Mouse (Mus musculus) small intestine, adult 2 months (tissue): ENCODE results near the gene Vmn2r15. TPM values are rescaled to one million over a fixed set of nuclear protein-coding genes. Genes with fewer than 3 reads are reported as not detected.

Experiments used
- H3K27ac ChIP-seq: fragments of 200-500 bp; 2 replicates; pipeline ENCODE4 v1.5.1; 2012; ENCODE audit warnings: low read depth, low read length, control low read depth, inconsistent platforms; ENCODE audit not compliant: insufficient read depth
- H3K27me3 ChIP-seq: fragments of 200-500 bp; 2 replicates; pipeline ENCODE4 v1.6.1; 2012; ENCODE audit warnings: mild to moderate bottlenecking, moderate library complexity, low read length, inconsistent platforms; ENCODE audit not compliant: control insufficient read depth, insufficient read depth
- H3K36me3 ChIP-seq: fragments of 200-500 bp; 2 replicates; pipeline ENCODE4 v1.6.1; 2012; ENCODE audit warnings: mild to moderate bottlenecking, low read length, control low read depth, inconsistent platforms; ENCODE audit not compliant: control insufficient read depth, insufficient read depth
- H3K4me1 ChIP-seq: fragments of 200-500 bp; 2 replicates; pipeline ENCODE4 v1.6.1; 2012; ENCODE audit warnings: low read length, inconsistent platforms, mixed read lengths; ENCODE audit not compliant: control insufficient read depth, insufficient read depth, insufficient read length
- H3K4me3 ChIP-seq: fragments of 200-500 bp; 2 replicates; pipeline ENCODE4 v1.5.1; 2012; ENCODE audit warnings: low read depth, mild to moderate bottlenecking, control low read depth, inconsistent platforms, low read length, moderate library complexity
- CTCF ChIP-seq: fragments of 200-500 bp; IDR thresholded peaks from 2 replicates; pipeline ENCODE4 v1.5.1; 2012; ENCODE audit warnings: low read depth, mild to moderate bottlenecking, control low read depth, inconsistent platforms, low read length, moderate library complexity, mixed read lengths; ENCODE audit not compliant: insufficient replicate concordance, insufficient read length; ENCODE audit errors: extremely low read depth
- POLR2A ChIP-seq: fragments of 200-500 bp; IDR thresholded peaks from 2 replicates; pipeline ENCODE4 v1.6.1; 2012; ENCODE audit warnings: low read depth, mild to moderate bottlenecking, control low read depth, inconsistent platforms, low read length, moderate library complexity
- WGBS: fragments of 180-500 bp; shearing (Covaris S2); methylation state at CpG from one replicate; pipeline ENCODE4 v1.1.7; 2018; 5-methylcytosine and 5-hydroxymethylcytosine counted together
- polyA plus RNA-seq: library from polyadenylated mRNA; depleted of rRNA; stranded (reverse); fragments of >200 nt; gene quantifications from 2 replicates; pipeline ENCODE4 v1.2.3, GENCODE M21; 2012; rRNA removed

The Vmn2r15 gene
- not detected in 2 replicates for polyA plus RNA-seq

GRCm38 (mm10) chr5:109297544-109297943 is at the start of gene Vmn2r15:
TSS of gene Vmn2r15 (minus strand) at chr5:109297644.
- Histone ChIP-seq H3K36me3 (no peaks in the 10 kb centered on the region), H3K4me3 (no peak within 1 kb of the TSS), H3K27me3 (no peaks in the 10 kb centered on the region), H3K27ac (no peak within 1 kb of the TSS), H3K4me1 (no peaks in the 10 kb centered on the region)
- TF ChIP-seq CTCF = no peak
- TF ChIP-seq POLR2A = no peak
- 51% methylated on average over 3 of the region's 3 CpGs for WGBS

GRCm38 (mm10) chr5:109329862-109330261 is 32.4 kb upstream of the Vmn2r15 start, which contains the start of gene Vmn2r16:
TSS of gene Vmn2r16 (plus strand) at chr5:109330162.
- H3K27ac ChIP-seq = no peak within 1 kb of the TSS
- no peaks in the 10 kb centered on the region for H3K4me1 ChIP-seq
- TF ChIP-seq POLR2A (no peak), CTCF (no peak)
- H3K36me3 ChIP-seq = no peaks in the 10 kb centered on the region
- no peaks in the 10 kb centered on the region for H3K27me3 ChIP-seq
- H3K4me3 ChIP-seq = no peak within 1 kb of the TSS
- 59% methylated on average over 2 of the region's 2 CpGs for WGBS

GRCm38 (mm10) chr5:109294655-109295054 is 2.8 kb downstream of the Vmn2r15 start:
- Histone ChIP-seq H3K4me1 (no peaks in the 10 kb centered on the region), H3K27me3 (no peaks in the 10 kb centered on the region), H3K36me3 (no peaks in the 10 kb centered on the region), H3K27ac (no peak overlapping the region), H3K4me3 (no peak overlapping the region)
- WGBS = 75% methylated on average over 3 of the region's 3 CpGs
- no peak for TF ChIP-seq POLR2A
- no peak for TF ChIP-seq CTCF

Other genes with a start within 250 kb of the Vmn2r15 start
- gene Vmn2r11, start 238.1 kb downstream of the Vmn2r15 start, polyA plus RNA-seq = not detected in 2 replicates
- not detected in 2 replicates for gene Vmn2r12, start 199.7 kb downstream of the Vmn2r15 start, polyA plus RNA-seq
- not detected in 2 replicates for gene Vmn2r13, start 105.4 kb downstream of the Vmn2r15 start, polyA plus RNA-seq
- gene Vmn2r14, start 72.9 kb downstream of the Vmn2r15 start, polyA plus RNA-seq = not detected in 2 replicates
- gene Vmn2r16, start 32.5 kb upstream of the Vmn2r15 start, polyA plus RNA-seq = not detected in 2 replicates
- gene Vmn2r17, start 122.0 kb upstream of the Vmn2r15 start, polyA plus RNA-seq = not detected in 2 replicates